Mouse (Mus musculus): ENCODE data around the gene H2-Eb2. TPM values are rescaled to one million over a fixed set of nuclear protein-coding genes. Genes with fewer than 3 reads are reported as not detected.
A peak's percentile ranks its signal among the peaks of the same experiment; 100 is the strongest.

Gene H2-Eb2
- not detected for total RNA-seq (2021)
- long read RNA-seq, experiment 1 = 0 reads
- long read RNA-seq, experiment 2 = 0 reads

DNA sequence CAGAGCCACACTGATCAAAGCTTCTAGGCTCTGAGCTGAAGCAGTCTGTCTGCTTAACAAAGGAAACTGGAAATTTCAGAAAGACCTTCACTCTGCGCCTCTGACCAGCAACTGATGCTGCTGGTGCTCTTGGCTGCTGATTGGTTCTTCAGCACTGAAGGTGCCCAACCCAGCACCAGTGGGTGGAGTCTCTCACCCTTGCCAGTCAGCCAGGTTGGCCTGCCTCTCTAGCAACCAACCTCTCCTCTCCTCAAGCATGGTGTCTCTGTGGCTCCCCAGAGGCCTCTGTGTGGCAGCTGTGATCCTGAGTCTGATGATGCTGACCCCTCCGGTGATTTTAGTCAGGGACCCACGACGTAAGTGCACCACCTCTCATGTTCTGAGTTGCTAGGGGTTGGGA, at the start of gene H2-Eb2:
Gene H2-Eb2, plus strand, starts transcription at position 230 of the 400 bp plus-strand sequence.
- no peak for DNase-seq (ENCODE audit: low spot score in 2 of 2)

- DNase-seq (ENCODE audit: low spot score in 2 of 2) = no peak
Measured at GRCm38 (mm10) chr17:34280499-34281038, 44.9 kb upstream of the H2-Eb2 start.

- no peak for DNase-seq (ENCODE audit: low spot score in 2 of 2)
Measured at GRCm38 (mm10) chr17:34281836-34282235, 43.6 kb upstream of the H2-Eb2 start.

DNA sequence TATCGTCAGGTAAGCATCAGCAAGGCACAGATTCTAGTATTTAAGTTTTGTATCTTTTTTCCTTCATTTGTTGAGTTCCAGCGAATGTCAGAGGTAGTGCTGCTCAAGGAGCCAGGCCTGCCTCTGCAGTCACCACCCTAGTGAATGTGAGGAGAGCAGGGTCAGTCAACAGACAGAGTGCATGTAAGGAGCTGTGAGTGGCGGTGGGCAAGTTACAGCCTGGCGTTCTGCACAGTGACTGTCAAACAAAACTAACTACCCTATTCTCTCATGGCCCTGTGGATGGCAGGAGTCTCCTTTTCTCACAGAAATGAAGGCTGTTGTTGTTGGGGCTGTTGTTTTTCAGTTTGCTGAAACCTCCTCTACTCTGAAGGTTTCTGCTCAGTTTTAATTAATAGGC, 40.1 kb upstream of the H2-Eb2 start:
- no peak for DNase-seq (ENCODE audit: low spot score in 2 of 2)

DNA sequence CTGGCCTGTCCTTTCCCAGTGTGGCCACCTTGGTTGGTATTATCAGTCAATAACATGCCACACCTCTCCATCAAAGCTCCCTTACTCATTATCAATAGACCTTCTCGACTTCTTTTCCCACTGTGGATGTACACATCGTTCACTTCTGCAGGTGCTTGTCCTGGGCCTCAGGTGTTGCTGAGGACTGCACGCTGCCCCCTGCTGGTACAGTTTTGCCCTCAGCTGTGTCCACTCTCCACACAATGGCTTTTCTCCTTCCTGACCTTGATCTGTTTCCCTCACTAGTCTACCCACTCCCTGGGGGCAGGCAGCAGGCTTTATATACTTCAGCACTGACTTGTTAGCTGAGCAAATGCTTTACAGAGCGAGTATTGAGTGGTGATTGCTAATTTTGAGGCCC, 39.6 kb upstream of the H2-Eb2 start:
- no peak for DNase-seq (ENCODE audit: low spot score in 2 of 2)

GRCm38 (mm10) chr17:34286501-34286900, 39.0 kb upstream of the H2-Eb2 start:
- DNase-seq (ENCODE audit: low spot score in 2 of 2) = no peak

DNA sequence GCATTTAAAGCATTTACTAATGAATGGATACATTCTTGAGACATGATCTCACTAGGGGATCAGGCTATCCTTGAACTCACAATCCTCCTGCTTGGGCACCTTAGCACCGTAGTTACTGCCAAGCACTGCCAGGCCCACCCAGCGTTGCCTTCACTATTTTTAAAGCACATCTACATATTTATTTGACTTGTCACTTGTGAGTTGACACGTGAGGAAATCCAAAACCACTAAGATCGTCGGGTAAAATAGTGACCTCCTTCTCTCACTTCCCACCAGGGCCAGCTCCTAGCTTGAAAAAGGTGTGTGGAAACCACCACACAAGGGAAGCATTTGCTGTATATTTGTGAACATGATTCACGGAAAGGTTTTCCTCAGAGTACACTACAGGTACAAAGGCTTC, 38.5 kb upstream of the H2-Eb2 start:
- no peak for DNase-seq (ENCODE audit: low spot score in 2 of 2)

GRCm38 (mm10) chr17:34287648-34288047, 37.8 kb upstream of the H2-Eb2 start, which contains the start of gene H2-Aa:
Gene H2-Aa, minus strand, starts transcription at chr17:34287823.
- peak; percentile 74 to 79 for DNase-seq (ENCODE audit: low spot score in 2 of 2)

DNA sequence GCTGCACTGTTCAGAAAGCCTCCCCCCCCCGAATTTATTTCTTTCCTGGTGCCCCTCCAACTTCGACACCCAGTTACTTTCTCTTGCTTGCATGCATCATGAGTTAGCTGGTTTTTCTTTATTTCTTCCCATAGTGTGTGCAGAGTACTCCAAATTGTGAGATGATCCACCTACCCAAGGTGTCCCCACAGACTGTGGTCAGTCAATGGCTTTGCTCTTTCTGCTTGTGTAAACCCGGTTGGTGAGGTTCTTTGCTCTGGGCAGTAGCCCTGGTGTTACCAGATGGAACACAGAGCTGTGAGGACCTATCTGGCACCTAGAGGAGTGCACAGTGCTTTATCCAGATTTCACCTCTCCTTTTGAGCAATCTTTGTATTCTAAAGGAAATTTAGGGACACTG, 37.3 kb upstream of the H2-Eb2 start:
- no peak for DNase-seq (ENCODE audit: low spot score in 2 of 2)

GRCm38 (mm10) chr17:34291609-34292008, 33.9 kb upstream of the H2-Eb2 start:
- DNase-seq (ENCODE audit: low spot score in 2 of 2) = peak; percentile 74 to 81

- no peak for DNase-seq (ENCODE audit: low spot score in 2 of 2)
Measured at GRCm38 (mm10) chr17:34292570-34292969, 32.9 kb upstream of the H2-Eb2 start.

GRCm38 (mm10) chr17:34293533-34293932, 31.9 kb upstream of the H2-Eb2 start:
- no peak for DNase-seq (ENCODE audit: low spot score in 2 of 2)

- no peak for DNase-seq (ENCODE audit: low spot score in 2 of 2)
Measured at GRCm38 (mm10) chr17:34294249-34294648, 31.2 kb upstream of the H2-Eb2 start.

- DNase-seq (ENCODE audit: low spot score in 2 of 2) = no peak
Measured at GRCm38 (mm10) chr17:34295307-34295706, 30.2 kb upstream of the H2-Eb2 start.

DNA sequence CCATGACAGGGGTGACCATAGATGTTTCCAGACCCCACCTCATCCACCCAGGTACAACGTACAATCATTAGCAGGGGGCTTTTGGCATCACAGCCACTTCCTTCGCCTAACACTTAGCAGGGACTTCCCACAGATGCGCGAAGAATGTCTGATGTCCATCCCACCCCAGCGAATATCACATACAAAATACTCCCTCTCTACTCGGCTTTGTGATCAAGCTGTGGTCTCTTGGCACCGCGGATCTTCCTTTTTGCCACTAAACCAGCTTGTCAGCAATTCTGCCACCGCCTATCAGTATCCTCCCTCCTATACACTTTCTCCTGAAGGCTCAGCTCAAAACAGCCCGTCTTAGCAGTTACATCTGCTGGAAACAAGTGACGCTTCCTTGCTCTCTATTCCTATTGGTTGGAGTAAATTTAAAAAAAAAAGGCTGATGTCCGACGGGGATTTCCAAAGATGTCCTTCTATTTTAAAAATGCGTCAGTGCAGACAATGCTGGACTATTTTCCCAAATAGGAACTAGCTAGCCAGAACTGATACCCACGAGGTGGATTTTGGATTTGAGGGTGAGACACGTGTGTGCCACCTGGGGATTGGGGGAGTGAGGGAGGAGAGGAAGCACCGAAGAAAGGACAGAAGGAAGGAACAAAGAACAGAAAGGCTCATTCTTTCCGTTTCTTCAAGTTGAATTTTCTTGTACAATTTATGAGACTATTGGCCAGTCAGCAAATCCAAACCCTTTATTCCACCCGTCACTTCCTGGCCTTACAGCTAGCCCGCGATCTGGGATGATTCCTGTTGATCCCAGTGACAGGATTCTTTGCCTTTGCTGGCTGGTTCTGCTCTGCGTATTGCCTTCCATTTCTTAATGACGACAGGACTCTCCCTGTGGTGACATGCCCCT, 29.3 kb upstream of the H2-Eb2 start:
- DNase-seq (ENCODE audit: low spot score in 2 of 2) = peak; percentile 28 to 38

DNA sequence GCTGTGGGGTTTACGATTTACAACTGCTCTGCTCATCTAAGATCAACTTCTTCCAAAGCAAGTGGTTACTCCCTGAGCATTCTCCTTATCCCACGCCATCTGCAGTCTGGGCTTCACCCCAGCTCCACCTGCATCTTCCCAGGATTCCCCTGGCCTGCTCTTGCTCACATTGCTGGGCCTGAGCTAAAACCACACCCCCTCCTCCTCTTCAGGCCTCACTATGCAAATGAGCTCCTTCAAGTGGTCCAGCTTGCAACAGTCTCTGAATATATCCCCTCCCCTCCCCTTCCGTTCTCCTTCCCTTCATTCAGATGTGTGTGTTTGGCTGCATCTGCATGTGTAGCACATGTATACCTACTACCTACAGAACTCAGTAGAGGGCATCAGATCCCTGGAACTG, 26.1 kb upstream of the H2-Eb2 start:
- no peak for DNase-seq (ENCODE audit: low spot score in 2 of 2)

- DNase-seq (ENCODE audit: low spot score in 2 of 2) = no peak
Measured at GRCm38 (mm10) chr17:34300071-34300470, 25.4 kb upstream of the H2-Eb2 start.

GRCm38 (mm10) chr17:34300691-34301566, 24.5 kb upstream of the H2-Eb2 start:
- no peak for DNase-seq (ENCODE audit: low spot score in 2 of 2)

- DNase-seq (ENCODE audit: low spot score in 2 of 2) = no peak
Measured at GRCm38 (mm10) chr17:34301670-34302190, 23.7 kb upstream of the H2-Eb2 start.

DNA sequence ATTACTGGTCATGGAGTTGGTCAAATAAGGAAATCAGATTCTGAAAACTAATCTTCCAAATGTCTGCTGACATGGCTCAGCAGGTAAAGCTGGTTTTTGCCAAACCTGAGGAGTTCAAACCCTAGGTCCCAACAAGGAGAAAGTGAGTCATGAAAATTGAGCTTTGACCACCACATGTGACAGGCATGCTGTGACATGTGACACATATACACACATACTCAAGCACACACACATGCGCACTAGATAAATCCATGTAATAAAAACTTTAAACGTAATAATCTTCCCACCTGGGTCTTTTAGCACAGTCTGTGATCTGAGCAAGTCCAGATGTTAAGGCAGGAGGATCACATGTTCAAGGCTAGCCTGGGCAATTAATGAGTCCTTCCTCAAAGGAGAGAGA, 21.7 kb upstream of the H2-Eb2 start:
- no peak for DNase-seq (ENCODE audit: low spot score in 2 of 2)

- DNase-seq (ENCODE audit: low spot score in 2 of 2) = peak; percentile 59 to 67
Measured at GRCm38 (mm10) chr17:34304751-34305150, 20.7 kb upstream of the H2-Eb2 start.

Measured in left cerebral cortex, adult 18-20 months (tissue).